Mouse (Mus musculus) hindbrain, embryonic 14.5 days (tissue): Measurements from ENCODE around the gene Opa1. TPM values are rescaled to one million over a fixed set of nuclear protein-coding genes. Genes with fewer than 3 reads are reported as not detected.

Experiments
- ATAC-seq: fragments of 200-750 bp; cut with Nextera tagmentation; 2 replicates; pipeline ENCODE4 v1.8.0; 2017; ENCODE audit warnings: moderate number of reproducible peaks, mild to moderate bottlenecking, moderate TSS enrichment, moderate library complexity; ENCODE audit not compliant: low FRiP score
- DNase-seq: peaks from one replicate; pipeline ENCODE4 v3.0.0-alpha.2; 2015; ENCODE audit warnings: low spot score
- H3K27ac ChIP-seq: fragments of 300-500 bp; sonication (generic); 2 replicates; pipeline ENCODE4 v1.5.1; 2014; ENCODE audit warnings: mild to moderate bottlenecking, moderate library complexity
- H3K27me3 ChIP-seq: fragments of 300-500 bp; sonication (generic); 2 replicates; pipeline ENCODE4 v1.6.1; 2014; ENCODE audit warnings: mild to moderate bottlenecking, low read length, mixed read lengths; ENCODE audit not compliant: control insufficient read depth, insufficient read depth
- H3K36me3 ChIP-seq: fragments of 300-500 bp; sonication (generic); replicated peaks from 2 replicates; pipeline ENCODE4 v1.6.1; 2014; ENCODE audit not compliant: control insufficient read depth, insufficient read depth
- H3K4me1 ChIP-seq: fragments of 300-500 bp; sonication (generic); replicated peaks from 2 replicates; pipeline ENCODE4 v1.6.1; 2014; ENCODE audit warnings: antibody characterized with exemption, low read length, mixed read lengths; ENCODE audit not compliant: control insufficient read depth, insufficient read depth
- H3K4me2 ChIP-seq: fragments of 300-500 bp; sonication (generic); replicated peaks from 2 replicates; pipeline ENCODE4 v1.6.1; 2014; ENCODE audit warnings: mild to moderate bottlenecking, moderate library complexity
- H3K4me3 ChIP-seq: fragments of 300-500 bp; sonication (generic); replicated peaks from 2 replicates; pipeline ENCODE4 v1.5.1; 2014; ENCODE audit warnings: mild to moderate bottlenecking, low read length
- H3K9ac ChIP-seq: fragments of 300-500 bp; sonication (generic); 2 replicates; pipeline ENCODE4 v1.6.1; 2014
- H3K9me3 ChIP-seq: fragments of 300-500 bp; sonication (generic); 2 replicates; pipeline ENCODE4 v1.6.1; 2016; ENCODE audit warnings: low read length; ENCODE audit not compliant: control insufficient read depth
- WGBS: fragments of 180-500 bp; shearing (Covaris S2); extraction: QIAGEN DNeasy Blood & Tissue Kit; methylation state at CpG from one replicate; pipeline ENCODE4 v1.1.7; 2014; 5-methylcytosine and 5-hydroxymethylcytosine counted together
- polyA plus RNA-seq: library from polyadenylated mRNA; unstranded; fragments of >200 nt; fragmentation: Nextera tagmentation; extraction: Ambion mirVana; gene quantifications from 2 replicates; pipeline ENCODE4 v1.2.1, GENCODE M21; 2014

The Opa1 gene
- polyA plus RNA-seq, 1 experiment from 2014 or later: 64.4 TPM

DNA sequence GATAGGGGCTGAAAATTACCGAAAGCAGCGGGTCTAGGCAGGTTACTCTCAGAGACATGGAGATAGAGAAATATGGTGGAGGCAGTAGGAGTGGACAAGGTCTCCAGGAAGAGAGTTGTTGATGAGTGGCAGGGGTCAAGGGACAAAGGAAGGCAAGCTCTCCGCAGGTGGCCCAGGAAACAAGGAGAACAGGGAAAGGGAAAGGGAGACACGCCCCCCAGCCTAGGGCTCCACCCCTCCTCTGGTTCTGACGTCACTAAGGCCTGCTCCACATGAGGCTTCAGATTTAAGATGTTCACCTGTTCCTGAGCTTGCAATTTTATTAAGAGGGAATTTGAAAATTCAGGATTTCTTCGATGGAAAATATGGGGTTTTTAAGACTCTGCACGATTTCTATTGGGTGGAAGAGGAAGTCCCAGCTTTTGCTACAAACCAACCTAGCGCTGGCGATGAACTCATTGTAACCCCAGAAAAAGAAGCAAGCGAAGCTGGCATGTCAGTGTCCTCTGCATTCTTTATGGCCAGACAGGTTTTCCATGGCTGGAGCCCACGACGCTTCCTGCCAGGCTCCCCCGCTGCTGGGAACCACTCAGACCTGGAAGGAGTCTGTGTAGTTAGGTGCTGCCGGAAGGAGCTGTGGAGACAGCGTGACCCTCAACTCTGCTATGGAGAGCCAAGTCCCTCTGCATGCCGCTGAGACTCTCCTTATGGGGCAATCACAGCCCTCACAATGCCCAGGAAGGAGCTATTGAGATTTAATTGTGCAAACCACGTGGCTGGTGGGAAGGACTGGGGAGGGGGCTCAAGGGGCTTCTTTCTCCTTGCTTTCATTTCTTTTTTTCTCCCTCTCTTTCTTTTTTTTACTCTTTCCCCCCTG lies 103.7 kb downstream of the Opa1 start:
- Histone ChIP-seq H3K9ac (peak overlapping the region; percentile 37; the same call in 1 of the 2 replicates), H3K4me3 (no peak overlapping the region), H3K9me3 (no peaks in the 10 kb centered on the region), H3K36me3 (no peaks in the 10 kb centered on the region), H3K4me2 (peak overlapping the region; percentile 48), H3K4me1 (peaks cover 20% of the 10 kb centered on the region), H3K27ac (peak overlapping the region; percentile 52), H3K27me3 (peaks cover 26% of the 10 kb centered on the region)
- ATAC-seq (peak; percentile 55; the same call in 1 of the 2 replicates), DNase-seq (no peak)
- WGBS: 8% methylated on average over 17 of the region's 17 CpGs

DNA sequence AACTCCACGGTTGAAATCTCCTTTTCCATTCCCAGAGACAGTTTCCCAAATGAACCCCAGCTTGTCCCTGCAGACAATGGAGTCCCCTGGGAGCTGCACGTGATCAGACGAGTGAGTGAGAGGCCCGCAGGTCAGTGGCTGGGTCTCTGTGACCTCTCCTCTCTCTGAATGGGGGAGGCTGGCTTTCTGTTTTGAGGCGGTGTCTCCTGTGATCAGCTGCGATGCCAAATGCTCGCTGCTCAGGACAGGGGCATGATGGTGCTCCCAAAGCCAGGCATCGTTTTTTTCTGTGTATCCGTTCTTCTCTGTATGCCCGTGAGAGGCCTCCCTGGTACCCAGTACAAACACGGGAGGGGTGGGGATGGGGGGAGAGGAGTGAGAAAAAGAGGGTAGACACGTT lies 104.4 kb downstream of the Opa1 start:
- peak overlapping the region; percentile 48 for H3K4me2 ChIP-seq
- H3K4me1 ChIP-seq: peaks cover 20% of the 10 kb centered on the region
- H3K4me3 ChIP-seq: no peak overlapping the region
- H3K27me3 ChIP-seq: peaks cover 22% of the 10 kb centered on the region
- H3K9ac ChIP-seq: peak overlapping the region; percentile 24
- H3K9me3 ChIP-seq: no peaks in the 10 kb centered on the region
- H3K27ac ChIP-seq: 0 out of 2 replicates have a peak overlapping the region, but pooled peaks have one; percentile 52
- WGBS: under 1% methylated on average over 12 of the region's 12 CpGs
- no peaks in the 10 kb centered on the region for H3K36me3 ChIP-seq
- ATAC-seq: peak; percentile 39; the same call in 1 of the 2 replicates
- peak; percentile 45 for DNase-seq

DNA sequence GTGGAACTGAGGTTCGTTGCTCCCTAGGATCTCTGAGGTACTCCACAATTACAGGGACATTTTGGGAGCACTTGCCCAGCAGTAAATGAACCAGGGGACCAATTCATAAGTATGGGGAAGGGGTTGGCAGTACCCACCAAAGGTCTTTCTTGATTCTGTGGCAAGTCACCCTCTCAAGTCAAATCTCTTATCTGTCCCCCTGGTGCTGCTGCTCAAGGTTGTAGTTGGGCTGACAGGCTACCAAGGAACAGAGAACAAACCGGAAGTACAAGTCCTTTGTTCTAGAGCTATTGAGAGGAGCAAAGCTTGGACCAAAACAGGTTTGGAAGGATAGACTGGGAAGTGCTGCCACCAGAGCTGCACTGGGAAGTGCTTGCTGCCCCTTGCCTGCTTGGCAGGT lies 105.0 kb downstream of the Opa1 start:
- H3K27me3 ChIP-seq: peaks cover 27% of the 10 kb centered on the region
- no peak for DNase-seq

DNA sequence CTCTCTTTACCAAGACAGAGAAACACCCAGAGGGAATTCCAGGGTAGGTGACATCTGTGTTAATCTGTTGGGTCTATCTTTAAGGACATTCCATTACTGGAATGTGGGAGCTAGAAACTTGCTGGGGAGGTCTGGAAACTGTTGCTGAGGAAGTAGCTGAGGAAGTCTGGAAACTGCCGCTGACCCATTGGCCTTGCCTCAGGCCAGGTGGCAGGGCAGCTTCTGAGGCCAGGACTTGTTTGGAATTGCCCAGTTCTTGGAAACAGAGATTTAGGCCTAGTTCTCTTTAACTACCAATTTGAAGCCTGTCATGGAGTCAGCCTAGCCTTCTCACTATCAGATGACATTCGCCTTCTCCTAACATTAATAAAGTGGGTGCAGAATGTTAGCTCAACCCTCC lies 105.5 kb downstream of the Opa1 start:
- H3K36me3 ChIP-seq: no peaks in the 10 kb centered on the region
- no peaks in the 10 kb centered on the region for H3K9me3 ChIP-seq
- no peak for ATAC-seq
- no peak overlapping the region for H3K4me3 ChIP-seq
- no peak overlapping the region for H3K9ac ChIP-seq
- peaks cover 27% of the 10 kb centered on the region for H3K27me3 ChIP-seq
- peaks cover 20% of the 10 kb centered on the region for H3K4me1 ChIP-seq
- no peak for DNase-seq
- H3K27ac ChIP-seq: no peak overlapping the region
- no peak overlapping the region for H3K4me2 ChIP-seq
- WGBS: 98% methylated on average over 2 of the region's 2 CpGs

More for the DNA sequence above, 105.0 kb downstream of the Opa1 start:
- H3K4me2 ChIP-seq: peak overlapping the region; percentile 48
- peak overlapping the region; percentile 24; the same call in 1 of the 2 replicates for H3K9ac ChIP-seq
- no peak for ATAC-seq
- H3K4me1 ChIP-seq: peaks cover 20% of the 10 kb centered on the region
- H3K36me3 ChIP-seq: no peaks in the 10 kb centered on the region
- 39% methylated on average over 2 of the region's 2 CpGs for WGBS
- H3K27ac ChIP-seq: no peak overlapping the region
- no peak overlapping the region for H3K4me3 ChIP-seq
- H3K9me3 ChIP-seq: no peaks in the 10 kb centered on the region

DNA sequence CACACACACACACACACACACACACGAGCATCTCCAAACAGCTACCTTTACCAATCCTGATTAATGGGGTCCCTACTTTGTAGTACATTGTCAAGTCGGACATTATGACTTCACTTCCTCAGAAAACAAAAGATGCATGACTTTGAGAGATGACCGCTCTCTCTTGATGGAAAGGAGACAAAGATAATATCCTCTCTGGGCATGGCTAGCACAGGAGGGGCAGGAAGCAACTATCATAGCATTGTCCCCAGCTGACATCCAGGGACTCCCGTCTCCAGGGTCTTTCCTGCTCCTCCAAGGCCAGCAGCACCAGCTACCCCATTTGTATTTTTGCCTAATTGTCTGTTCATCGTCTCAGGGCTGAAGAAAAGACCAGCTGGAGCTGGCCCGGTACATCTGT lies 107.0 kb downstream of the Opa1 start:
- no peak overlapping the region for H3K9ac ChIP-seq
- 45% methylated on average over 6 of the region's 6 CpGs for WGBS
- H3K4me1 ChIP-seq: peaks cover 20% of the 10 kb centered on the region

DNA sequence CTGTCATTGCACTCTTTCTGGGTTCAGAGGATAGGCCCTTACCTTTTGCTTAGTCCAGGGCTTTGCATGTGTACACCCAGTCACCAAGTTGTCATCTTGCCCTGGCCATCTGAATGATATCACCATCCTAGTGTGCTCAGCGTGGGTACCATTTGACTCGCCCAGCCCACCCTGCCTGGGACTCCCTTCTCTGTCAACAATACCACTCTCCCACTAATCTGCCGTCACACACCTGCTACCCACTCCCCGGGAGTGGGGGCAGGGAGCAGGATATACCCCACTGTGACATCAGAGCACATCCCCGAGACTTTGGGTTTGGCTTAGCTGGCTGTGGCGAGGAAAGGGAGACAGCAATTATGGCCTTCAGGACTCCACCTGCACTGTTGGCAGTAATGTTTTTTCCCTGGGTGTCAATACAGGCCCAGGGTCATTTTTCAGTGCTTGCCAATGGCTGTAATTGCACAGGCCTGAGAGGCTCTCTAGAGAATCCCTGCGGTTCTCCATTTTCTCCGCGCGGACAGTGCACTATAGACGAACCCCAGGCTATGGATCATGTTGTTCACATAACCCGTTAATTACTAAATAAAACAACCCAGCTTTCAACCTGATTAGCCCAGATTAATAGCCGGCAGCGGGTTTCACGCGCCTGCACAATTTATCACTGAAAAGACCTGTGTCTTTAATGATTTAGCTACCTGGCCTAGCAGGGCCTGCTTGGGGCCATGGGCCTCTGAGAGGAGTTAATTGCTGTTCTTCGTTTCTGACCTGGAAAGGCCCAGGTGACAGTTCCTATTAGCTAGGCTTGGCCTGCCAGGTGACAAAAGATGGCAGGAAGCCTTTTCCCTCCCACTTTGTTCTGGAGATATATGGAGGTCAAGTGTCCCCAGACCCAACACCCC lies 109.1 kb downstream of the Opa1 start:
- H3K9me3 ChIP-seq: no peaks in the 10 kb centered on the region
- WGBS: 35% methylated on average over 17 of the region's 17 CpGs
- H3K4me3 ChIP-seq: no peak overlapping the region
- DNase-seq (no peak), ATAC-seq (peak; percentile 51)
- peak overlapping the region; percentile 43; the same call in 1 of the 2 replicates for H3K27ac ChIP-seq
- H3K36me3 ChIP-seq: no peaks in the 10 kb centered on the region
- H3K4me2 ChIP-seq: no peak overlapping the region
- peaks cover 9% of the 10 kb centered on the region; the same call in 1 of the 2 replicates for H3K27me3 ChIP-seq
- H3K9ac ChIP-seq: no peak overlapping the region
- H3K4me1 ChIP-seq: peaks cover 14% of the 10 kb centered on the region

More for the DNA sequence above, 107.0 kb downstream of the Opa1 start:
- Histone ChIP-seq H3K27me3 (peaks cover 15% of the 10 kb centered on the region), H3K4me2 (no peak overlapping the region), H3K36me3 (no peaks in the 10 kb centered on the region), H3K9me3 (no peaks in the 10 kb centered on the region), H3K27ac (no peak overlapping the region), H3K4me3 (no peak overlapping the region)
- DNase-seq: no peak
- ATAC-seq: no peak

DNA sequence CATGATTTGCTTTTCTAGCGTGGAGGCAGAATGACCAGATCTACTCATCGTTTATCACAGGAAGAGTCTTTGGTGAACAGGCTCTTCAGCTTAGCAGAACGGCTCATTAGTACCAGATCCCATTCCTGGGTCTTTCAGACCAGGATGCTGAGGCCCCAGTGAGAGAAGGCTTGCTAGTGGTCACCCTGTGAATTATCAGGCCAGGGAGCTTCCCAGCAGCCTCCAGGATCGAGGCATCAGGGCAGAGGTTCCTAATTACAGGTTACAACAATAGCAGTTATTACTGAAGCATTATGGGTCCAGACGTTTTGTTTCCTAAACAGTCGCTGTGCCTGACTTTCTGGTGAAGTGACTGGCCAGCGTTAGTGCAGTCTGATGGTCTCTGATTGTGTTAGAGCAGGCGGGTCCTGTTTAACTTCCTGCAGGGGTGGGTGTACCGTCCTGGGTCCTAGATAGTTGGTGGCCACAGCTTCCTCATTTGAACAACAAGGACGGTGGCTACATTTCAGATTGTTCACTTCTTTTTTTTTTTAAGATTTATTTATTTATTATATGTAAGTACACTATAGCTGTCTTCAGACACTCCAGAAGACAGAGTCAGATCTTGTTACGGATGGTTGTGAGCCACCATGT lies 110.2 kb downstream of the Opa1 start:
- H3K4me2 ChIP-seq: no peak overlapping the region
- H3K9ac ChIP-seq: no peak overlapping the region
- ATAC-seq: no peak
- DNase-seq: no peak
- H3K9me3 ChIP-seq: no peaks in the 10 kb centered on the region
- H3K27ac ChIP-seq: no peak overlapping the region
- peaks cover 14% of the 10 kb centered on the region; the same call in 1 of the 2 replicates for H3K27me3 ChIP-seq
- no peak overlapping the region for H3K4me3 ChIP-seq
- H3K36me3 ChIP-seq: no peaks in the 10 kb centered on the region
- WGBS: 67% methylated on average over 11 of the region's 11 CpGs
- peaks cover 14% of the 10 kb centered on the region for H3K4me1 ChIP-seq

DNA sequence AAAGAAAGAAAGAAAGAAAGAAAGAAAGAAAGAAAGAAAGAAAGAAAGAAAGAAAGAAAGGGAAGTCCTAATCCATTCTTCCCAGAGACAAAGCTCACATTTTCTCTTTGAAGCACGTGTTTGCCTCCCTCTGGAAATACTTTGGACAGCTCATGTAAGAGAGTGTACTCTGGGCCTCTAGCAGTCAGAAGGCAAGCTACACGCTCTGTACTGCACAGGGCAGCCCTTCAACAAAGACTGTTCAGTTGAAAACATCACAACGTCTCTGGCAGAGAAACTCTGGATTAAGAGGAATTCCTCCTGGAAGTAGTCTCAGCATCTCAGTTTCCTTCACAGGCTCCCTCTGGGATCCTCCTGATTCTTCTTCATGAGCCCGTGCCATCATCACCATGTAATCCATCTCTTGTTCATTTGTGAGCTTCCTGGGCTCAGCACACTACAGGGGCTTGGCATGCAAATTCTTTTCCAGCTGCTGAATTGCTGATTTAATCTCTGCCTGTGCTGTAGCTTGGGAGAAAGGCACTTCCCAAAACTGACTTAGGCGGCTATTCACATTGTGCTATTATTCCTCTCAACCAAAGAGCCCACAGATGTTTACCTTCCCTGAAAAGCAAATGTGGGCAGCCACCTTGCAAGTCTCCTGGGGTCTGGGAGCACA lies 114.0 kb downstream of the Opa1 start:
- peaks cover 2% of the 10 kb centered on the region; the same call in 1 of the 2 replicates for H3K9me3 ChIP-seq
- H3K4me3 ChIP-seq: no peak overlapping the region
- H3K4me2 ChIP-seq: no peak overlapping the region
- H3K27ac ChIP-seq: no peak overlapping the region
- H3K27me3 ChIP-seq: peaks cover 14% of the 10 kb centered on the region
- H3K36me3 ChIP-seq: no peaks in the 10 kb centered on the region
- H3K9ac ChIP-seq: no peak overlapping the region
- ATAC-seq (0 out of 2 replicates have a peak, but pooled peaks have one; percentile 38), DNase-seq (no peak)
- H3K4me1 ChIP-seq: peaks cover 18% of the 10 kb centered on the region
- 20% methylated on average over 5 of the region's 5 CpGs for WGBS
